Mouse (Mus musculus) embryonic fibroblast, embryonic 13.5 days (primary cell): Measurements from ENCODE around the gene Gtsf1l. TPM values are rescaled to one million over a fixed set of nuclear protein-coding genes. Genes with fewer than 3 reads are reported as not detected.

Experiments
- H3K27ac ChIP-seq: 2 replicates; pipeline ENCODE4 v1.5.1; 2012; ENCODE audit warnings: low read length, control low read depth, inconsistent platforms; ENCODE audit not compliant: insufficient read depth
- H3K4me1 ChIP-seq: 2 replicates; pipeline ENCODE4 v1.6.1; 2011; ENCODE audit warnings: low read length; ENCODE audit not compliant: control insufficient read depth, insufficient read depth
- H3K4me3 ChIP-seq: 2 replicates; pipeline ENCODE4 v1.5.1; 2011; ENCODE audit warnings: mild to moderate bottlenecking, control low read depth, low read length; ENCODE audit not compliant: insufficient read depth
- CTCF ChIP-seq: IDR thresholded peaks from 2 replicates; pipeline ENCODE4 v1.5.1; 2011; ENCODE audit warnings: mild to moderate bottlenecking, control low read depth, low read length, moderate library complexity, borderline replicate concordance; ENCODE audit not compliant: insufficient read depth
- POLR2A ChIP-seq: IDR thresholded peaks from 2 replicates; pipeline ENCODE4 v1.6.1; 2011; ENCODE audit warnings: low read depth, mild to moderate bottlenecking, control low read depth, low read length, moderate library complexity
- polyA plus RNA-seq: library from polyadenylated mRNA; stranded (reverse); fragments of >200 nt; gene quantifications from 2 replicates; pipeline ENCODE4 v1.2.4, GENCODE M21; 2011; ENCODE audit warnings: low read depth; ENCODE audit not compliant: missing spikeins, insufficient read length

Gtsf1l gene
- polyA plus RNA-seq, 1 experiment = not detected

DNA sequence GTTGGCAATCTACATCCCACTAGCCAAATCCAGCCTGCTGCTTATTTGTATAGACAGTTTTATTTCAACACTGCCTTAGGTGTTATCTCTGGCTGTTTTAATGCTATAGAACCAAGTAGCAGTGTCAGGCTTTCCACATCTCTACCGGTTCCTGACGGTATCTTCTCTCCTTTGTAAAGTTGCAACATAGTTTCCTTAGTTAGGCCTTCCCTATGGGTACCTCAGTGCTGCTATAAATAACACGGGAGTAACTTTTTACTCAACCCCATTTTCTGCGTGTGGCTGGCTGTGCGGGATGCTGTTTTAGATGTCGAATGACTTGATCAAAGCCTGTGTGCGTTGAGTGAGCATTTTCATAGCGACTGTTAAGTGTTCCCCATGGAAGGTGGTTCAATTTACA lies 1.1 kb downstream of the Gtsf1l start:
- Histone ChIP-seq H3K4me1 (no peaks in the 10 kb centered on the region), H3K4me3 (no peak overlapping the region), H3K27ac (no peak overlapping the region)
- TF ChIP-seq CTCF = no peak
- no peak for TF ChIP-seq POLR2A

DNA sequence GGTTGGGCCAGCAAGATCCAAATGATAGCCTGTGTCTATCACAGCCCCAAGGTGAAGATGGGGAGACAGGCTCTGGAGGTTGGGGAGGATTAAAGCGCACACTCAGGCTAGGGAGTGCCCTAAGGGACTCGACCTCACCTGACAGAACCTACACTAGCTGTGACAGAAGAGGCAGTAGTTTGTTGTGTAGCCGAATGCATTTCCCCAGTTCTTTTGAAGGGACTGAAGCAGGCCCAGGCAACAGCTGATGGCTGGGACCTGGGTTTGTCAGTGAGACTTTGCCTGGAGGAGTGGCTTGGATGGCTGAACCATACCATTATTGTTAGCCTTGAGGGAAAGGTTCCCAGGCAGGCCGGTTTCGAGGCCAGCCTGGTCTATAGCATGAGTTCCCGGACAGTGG lies 2.6 kb downstream of the Gtsf1l start:
- TF ChIP-seq POLR2A (no peak), CTCF (no peak)
- Histone ChIP-seq H3K4me1 (no peaks in the 10 kb centered on the region), H3K27ac (no peak overlapping the region), H3K4me3 (no peak overlapping the region)

DNA sequence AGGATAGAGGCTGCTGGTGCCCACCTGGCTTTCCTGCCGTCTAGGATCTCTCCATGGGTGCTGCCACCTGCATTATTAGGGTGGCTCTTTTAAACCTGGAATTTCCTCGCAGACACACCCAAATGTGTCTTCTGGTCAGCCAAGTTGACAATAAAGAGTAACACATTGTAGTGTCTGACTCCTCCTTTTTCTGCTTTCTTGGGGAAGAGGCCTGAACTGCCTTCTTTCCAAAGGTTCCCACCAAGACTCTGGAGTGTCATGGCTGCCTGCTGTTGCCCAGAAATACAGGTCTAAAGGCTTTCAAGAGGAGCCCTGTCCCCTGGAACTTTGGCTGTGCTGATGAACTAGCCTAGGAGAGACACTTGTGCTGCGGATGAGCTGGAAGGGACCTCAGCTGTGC lies 3.1 kb downstream of the Gtsf1l start:
- TF ChIP-seq CTCF (no peak), POLR2A (no peak)
- no peaks in the 10 kb centered on the region for H3K4me1 ChIP-seq
- no peak overlapping the region for H3K27ac ChIP-seq
- H3K4me3 ChIP-seq = no peak overlapping the region

DNA sequence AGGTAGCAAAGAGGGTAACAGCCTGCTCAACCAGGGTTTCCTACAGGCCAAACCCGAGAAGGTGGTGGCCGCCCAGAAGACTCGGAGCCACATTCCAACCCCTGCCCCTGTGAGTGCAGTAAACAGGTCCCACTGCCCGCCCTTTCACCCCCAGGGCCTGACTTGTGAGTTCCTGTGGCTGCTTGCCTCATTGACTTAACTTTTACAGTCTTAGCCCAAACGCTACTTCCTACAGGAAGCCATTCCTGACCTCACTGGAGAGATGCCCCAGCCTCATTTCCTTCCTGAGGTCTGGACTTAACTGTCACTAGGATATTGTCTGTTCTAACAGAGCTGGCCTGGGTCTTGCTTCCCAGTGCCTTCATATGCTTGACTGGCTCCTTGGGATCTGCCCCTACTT lies 5.1 kb downstream of the Gtsf1l start:
- Histone ChIP-seq H3K4me1 (no peaks in the 10 kb centered on the region), H3K4me3 (no peak overlapping the region), H3K27ac (no peak overlapping the region)
- TF ChIP-seq POLR2A (no peak), CTCF (no peak)

DNA sequence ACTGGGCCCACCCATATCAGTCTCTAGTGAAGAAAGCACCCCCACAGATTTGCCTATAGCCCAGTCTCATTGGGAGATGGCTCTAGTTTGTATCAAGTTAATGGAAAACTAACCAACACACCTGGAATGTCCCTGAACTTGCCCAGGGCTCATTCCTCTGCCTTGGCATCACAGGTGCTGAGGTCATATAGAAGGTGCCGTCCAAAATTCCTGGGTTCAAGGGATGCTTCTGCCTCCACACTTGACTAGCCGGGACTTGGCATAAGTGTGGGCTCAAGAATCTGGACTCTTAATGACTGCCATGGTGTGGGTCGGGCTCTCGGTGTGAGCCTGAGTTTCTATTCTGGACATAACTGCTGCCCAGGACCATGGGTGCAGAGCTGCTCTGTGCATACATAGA lies 8.6 kb downstream of the Gtsf1l start:
- no peak overlapping the region for H3K4me3 ChIP-seq
- no peak overlapping the region for H3K27ac ChIP-seq
- no peaks in the 10 kb centered on the region for H3K4me1 ChIP-seq
- TF ChIP-seq POLR2A (no peak), CTCF (no peak)

DNA sequence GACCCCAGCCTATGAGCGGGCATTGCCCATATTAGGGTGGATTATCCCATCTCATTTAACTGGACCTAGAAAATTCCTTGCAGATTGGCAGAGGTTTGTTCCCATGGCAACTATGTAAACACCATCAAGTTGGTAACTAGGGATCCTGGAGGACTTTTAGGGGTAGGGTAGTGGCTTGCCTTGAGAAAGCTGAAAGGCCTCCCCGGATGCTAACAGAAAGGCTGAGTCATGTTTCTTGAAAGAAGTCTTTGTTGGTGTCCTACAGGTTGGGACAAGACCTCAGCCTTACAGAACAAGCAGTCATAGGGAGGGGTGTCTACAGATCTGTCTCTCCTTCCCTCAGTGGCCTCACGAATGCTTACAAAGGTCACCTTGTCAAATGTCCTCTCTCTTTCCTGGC lies 12.4 kb downstream of the Gtsf1l start:
- Histone ChIP-seq H3K4me1 (no peaks in the 10 kb centered on the region), H3K4me3 (no peak overlapping the region), H3K27ac (no peak overlapping the region)
- TF ChIP-seq POLR2A (no peak), CTCF (no peak)

DNA sequence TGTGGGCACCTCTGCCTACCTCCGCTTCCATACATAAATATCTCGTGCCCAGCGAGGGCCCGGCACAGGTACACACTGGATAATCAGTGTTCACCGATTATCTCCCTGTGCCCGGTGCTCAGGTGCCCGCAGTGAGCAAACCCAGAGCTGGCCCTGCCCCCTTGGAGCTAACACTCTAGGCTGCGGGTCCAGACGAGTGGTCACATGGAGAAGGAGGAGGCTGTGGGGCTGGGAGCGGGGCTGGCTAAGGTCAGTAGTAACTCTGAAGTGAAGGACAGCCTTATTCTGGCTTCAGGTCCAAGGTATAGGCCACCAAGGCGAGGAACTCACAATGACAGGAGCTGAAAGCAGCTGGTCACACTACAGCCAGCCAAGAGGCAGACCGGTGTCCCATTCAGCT lies 12.8 kb downstream of the Gtsf1l start:
- TF ChIP-seq CTCF = no peak
- TF ChIP-seq POLR2A = no peak
- no peaks in the 10 kb centered on the region for H3K4me1 ChIP-seq
- no peak overlapping the region for H3K27ac ChIP-seq
- no peak overlapping the region for H3K4me3 ChIP-seq

DNA sequence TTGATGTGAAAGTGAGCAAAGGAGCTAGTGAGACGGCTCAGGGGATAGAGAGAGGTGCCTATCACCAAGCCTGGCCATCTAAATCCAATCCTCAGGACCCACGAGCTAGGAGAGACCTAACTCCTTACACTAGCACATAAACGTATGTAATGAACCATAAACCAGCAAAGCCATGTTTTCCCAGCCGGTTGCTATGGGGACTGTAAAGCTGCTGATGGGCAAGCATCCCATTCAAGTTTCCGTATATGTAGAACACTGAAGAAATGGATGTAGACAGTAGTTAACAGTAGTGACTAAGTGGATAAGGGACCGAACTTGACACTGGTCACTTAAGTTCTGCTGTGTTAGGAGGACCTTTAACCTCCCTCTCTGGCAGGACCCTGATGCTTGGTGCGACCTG lies 13.6 kb downstream of the Gtsf1l start:
- H3K4me3 ChIP-seq = no peak overlapping the region
- no peak for TF ChIP-seq CTCF
- TF ChIP-seq POLR2A = no peak
- H3K27ac ChIP-seq = no peak overlapping the region
- no peaks in the 10 kb centered on the region for H3K4me1 ChIP-seq

DNA sequence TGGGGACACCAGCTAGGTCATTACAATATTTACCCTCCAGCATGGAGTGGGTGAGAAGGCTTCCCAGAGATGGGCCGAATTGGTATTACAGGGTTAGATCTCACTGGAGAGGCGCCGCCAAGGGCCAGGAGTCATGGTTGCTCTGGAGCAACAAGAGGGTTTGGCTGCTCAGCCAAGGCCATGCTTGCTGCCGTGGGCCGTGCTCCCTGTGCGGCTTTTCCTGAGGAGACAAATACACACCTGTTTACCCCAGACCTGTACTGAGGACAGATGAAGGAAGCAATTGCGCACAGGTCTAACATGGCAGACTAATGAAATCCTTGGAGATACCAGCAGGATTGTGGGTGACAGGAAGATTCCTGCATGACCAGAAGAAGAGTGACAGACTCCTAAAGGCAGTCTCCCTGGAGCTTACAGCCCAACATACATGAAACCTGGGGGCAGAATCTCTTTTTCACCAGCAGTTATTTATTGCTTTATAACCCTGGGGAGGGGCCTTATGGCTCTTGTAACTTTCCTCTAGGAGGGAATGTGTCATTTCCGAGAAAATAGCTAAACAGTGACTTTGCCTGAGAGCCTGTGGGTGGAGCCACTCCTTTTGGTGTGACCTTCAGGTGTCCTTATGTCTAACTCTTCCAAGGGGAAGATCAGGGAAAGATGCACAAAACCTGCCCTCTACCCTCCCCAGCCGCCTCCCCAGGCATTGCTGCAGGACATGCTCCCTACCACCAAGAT lies 14.5 kb downstream of the Gtsf1l start:
- TF ChIP-seq CTCF (no peak), POLR2A (no peak)
- Histone ChIP-seq H3K27ac (no peak overlapping the region), H3K4me3 (no peak overlapping the region), H3K4me1 (no peaks in the 10 kb centered on the region)

DNA sequence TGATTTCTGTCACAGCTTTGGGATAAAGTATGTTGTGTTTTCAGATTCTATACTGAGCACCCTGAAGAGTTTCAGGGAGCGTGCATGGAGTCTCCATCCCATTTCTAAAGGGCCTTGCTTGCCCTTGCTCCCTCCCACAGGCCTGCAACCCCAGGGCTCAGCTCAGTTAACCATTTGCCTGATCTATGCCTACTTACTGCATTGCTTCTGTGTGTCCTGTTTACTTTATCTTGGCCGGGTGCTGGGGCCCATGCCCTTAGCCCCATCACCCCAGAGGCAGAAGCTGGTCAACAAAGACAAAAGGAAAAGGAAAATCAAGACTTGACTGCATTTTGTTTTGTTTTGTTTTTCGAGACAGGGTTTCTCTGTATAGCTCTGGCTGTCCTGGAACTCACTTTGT lies 16.1 kb downstream of the Gtsf1l start:
- no peak overlapping the region for H3K4me3 ChIP-seq
- TF ChIP-seq POLR2A (no peak), CTCF (no peak)
- H3K4me1 ChIP-seq = no peaks in the 10 kb centered on the region
- H3K27ac ChIP-seq = no peak overlapping the region
